Mouse (Mus musculus) adrenal gland, adult (tissue): ENCODE data around the gene Bcl2.

ENCODE experiments used
- DNase-seq, 2 experiments: peaks; one replicate each; pipeline ENCODE4 v3.0.0; 2022 to 2023; ENCODE audit warnings: low spot score in 1 of 2; ENCODE audit not compliant: inconsistent age in 2 of 2

The Bcl2 gene

DNA sequence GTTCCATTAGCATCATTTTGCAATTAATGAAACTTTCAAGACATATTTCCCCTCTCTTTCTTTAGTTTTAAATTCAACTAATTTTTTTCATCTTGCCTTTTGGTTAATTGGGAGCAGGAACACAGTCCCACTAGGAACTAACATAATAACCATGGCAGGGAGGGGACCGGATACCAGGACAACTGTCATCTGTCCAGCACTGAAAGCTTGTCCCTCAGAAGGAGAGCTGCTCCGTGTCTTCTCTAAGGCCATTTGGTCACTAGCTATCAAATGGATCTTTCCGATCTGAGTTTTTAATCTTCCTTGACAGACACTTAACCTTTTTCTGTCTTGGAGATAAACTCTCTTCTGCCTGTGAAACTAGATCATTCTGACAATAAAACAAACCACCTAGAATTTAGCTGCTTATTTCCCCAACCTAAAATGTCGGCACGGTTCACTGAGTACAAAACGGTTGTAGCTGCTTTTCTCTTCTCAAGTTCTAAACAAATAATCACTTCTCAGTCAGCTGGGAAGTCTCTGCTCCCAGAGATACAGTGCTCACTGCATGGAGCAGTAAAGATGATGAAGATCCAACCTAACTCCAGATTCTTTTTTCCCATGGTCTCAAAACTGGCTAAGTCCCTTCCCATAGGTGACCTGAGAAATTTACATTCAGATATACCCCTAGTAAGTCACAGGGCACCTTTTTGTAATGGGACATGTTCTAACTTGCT lies 34.1 kb downstream of the Bcl2 start:
- DNase-seq, result no peak

DNA sequence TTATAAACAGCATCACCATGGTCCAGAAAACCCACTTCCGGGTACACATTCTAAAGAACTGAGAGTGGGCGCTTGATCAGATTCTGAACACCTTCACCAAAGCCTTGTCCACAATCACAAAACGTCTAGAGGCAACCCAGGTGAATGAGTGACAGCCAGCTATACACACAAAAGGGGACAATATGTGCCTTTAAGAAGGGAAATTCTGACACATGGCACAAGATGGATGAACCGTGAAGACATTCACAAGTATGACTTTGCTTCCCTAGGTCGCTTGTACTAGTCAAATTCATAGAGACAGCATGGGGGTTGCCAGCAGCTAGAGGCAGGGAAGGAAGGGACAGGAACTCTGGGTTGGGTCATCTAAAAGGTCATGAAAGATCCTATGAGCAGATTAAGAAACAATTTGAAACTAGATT lies 36.0 kb downstream of the Bcl2 start:
- DNase-seq, result no peak

DNA sequence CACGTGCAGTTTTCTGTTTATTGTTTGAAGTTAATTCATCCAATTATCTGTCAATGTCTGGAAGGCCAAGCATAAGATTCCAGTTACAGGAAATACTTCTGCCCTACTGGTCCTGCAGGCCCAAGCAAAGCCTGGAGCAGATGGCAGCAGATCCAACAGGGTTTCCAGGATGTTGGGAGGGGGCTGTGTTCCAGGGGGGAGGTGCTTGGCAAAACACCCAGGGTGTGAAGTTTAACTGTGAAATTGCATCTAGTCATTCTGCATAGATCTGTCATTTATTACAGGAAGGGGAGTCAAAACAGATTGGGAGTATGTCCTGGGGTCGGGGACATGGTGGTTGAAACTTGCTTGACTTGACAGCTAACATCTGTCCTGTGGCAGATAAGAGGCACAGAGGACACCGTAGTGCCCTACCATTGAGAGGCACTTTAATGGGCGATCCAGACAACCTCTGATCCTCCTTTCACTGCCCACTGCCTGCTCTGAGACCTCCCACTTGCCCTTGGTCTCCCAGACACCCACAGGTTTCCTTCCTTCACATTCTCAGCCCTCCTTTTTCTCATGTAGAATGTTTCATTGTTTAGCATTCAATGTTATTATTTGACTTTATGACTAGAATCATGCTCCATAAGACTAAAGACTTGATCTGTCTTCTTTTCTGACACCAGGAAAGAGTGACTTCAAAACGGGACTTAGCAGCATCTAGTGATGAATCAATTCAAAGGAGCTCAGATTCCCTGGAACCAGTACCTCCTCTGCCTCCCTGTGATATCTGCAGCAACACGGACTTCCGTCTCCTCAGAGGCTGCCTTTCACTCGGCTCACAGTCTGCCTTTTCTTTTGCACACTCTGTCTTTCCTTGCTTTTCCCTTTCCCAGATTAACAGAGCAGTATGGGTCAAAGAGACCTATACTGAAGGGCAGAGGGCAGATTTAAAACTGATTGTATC lies 47.7 kb downstream of the Bcl2 start:
- no peak for DNase-seq

DNA sequence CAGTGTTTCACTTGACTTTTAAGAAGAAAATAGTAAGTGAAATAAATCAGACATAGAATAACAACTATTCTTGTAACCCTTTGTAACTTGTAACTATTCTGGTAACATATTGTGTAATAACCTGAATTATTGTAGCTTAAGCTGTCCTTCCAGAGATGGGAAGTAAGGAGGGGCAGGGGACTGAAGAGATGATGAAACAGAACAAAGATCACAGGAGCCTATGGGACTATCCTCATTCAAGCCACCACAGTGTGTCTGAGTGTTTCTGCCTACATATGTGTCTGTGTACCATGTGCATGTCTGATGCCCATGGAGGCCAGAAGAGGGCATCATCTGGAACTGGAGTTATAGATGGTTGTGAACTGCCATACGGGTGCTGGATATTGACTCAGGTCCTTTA lies 49.1 kb downstream of the Bcl2 start:
- DNase-seq, result no peak

DNA sequence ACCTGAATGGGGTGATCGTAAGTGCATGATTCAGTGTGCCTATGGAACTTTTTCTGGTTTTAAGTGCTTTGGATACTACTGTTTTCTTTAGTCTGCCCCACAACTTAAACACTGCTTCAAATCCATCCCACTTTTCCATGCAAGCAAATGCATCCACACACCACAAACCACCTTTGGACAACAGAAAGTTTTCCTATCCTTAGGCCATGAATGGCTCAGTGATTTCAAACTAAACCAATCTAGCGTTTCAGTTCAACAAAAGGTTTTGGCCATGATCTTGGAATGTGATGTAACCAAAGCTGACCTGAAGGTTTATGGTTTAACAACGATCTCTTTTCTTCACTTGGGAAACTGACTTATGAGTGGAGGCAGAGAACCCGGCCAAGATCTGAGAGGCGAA lies 51.6 kb downstream of the Bcl2 start:
- no peak for DNase-seq

DNA sequence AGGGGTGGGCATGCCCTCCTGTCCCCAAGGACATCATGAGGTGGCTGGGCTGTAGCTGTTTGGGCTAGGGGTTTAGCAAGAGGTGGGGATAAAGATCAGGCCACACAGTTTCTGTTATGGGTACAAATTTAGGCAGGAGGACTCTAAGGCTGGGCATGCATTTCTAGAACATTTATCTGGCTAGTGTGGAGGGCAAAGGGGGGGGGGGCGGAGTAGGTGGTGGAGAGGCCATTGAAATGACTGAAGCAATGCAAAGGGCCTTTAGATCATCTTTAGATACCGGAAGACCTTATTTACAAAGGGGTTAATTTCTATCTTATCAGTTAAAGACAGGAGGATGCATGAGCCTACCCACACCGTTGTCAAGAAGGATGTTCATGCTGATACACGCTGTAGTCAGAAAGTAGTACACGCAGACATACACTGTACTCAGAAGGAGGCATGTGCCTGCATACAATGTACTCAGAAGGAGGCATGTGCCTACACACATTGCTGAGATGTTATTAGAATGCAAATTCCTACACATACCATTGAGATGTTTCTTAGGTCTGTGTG lies 55.7 kb downstream of the Bcl2 start:
- DNase-seq, result no peak

DNA sequence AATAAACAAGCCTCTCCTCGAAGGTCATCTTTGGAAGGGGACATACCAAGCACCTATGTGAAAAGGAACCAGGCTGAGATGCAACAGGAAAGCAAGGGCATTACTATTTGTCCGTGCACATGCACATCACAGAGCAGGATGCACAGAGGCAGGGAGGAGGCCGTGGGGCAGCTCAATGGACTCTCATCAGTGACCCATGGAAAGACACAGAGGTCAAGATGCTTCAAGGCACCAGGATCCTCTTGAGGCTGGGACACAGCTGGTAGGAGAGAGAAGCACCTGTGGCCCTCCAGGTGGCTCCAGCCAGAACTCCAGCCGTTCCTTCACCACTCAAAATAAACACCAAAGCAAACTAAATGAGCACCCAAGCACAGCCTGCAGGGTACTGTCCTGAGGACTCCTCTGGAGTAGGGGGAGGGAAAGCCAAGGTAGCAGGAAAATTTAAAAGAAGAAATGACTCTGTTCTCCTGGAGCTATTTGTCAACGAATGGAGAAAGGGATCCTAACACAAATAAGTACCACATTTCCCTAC lies 57.8 kb downstream of the Bcl2 start:
- DNase-seq, result no peak

DNA sequence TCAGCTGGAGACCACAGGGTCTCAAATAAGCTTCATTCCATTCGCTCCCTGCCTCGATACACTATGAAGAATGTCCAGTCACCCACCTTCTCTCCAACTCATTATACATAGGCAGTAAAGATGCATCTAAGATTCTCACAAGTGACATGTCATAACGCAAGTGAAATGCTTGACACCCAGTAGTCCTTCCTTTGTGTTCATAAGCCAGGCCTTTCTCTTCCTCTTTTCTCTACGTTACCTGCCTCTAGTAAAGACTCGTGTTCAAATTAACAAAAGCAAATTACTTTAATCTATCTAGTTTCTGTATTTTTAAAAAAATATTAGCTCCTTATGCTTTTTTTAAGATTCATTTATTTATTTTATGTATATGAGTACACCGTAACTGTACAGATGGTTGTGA lies 59.8 kb downstream of the Bcl2 start:
- DNase-seq, result no peak

DNA sequence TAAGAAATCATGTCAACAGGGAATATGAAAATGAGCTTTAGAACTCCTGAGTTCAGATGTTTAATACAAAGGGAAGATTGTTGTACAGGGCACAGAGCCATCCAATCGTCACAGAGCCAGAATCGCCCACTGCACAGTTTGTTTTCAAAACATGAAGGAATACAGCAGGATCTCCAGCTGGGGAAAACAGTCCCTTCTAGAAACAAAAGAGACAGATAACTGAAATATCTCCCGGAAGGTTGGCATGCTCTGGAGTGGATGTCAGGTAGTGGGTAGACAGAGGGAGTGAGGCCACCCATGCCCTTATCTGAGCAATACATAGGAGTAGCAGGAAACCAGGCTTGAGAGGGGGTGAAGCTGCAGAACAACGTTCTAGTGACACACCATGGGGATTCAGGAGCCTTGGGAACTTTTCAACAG lies 60.6 kb downstream of the Bcl2 start:
- DNase-seq, result no peak

DNA sequence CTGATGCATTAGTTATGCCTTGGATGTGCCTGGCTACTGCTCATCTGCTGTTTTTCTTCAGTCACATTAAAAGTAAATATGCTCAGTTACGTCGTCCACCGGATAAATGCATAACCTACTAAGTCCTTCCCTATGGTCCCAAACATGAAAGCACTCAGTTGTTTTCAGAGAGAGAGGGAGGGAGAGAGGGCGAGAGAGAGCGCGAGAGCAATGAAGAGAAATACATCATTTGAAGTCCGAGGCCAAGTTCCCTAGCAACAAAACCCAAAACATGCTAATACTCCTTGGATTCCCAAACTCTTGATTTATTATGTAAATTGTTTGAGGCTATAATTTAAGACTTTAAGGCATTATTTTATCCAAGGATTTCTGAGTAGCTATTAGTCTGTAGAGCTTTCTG lies 62.9 kb downstream of the Bcl2 start:
- DNase-seq, result no peak

DNA sequence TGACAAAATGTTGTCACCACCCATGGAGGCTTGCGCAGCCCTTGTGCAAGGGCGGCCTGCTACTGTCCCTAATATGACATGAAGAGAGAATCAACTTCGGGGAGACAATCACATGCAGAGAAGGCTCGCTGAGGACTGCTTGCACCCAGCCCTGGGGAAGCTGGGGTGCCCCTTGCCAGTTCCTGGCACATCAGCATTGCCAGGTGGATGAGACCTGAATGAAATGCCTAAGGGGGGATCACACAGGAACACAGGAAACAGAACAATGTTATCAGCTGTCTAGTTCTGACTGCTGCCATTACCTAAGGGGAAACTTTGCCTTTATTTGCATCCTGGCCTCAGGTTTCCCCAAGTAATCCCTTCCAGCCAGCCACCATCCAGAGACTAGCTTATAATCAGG lies 63.6 kb downstream of the Bcl2 start:
- DNase-seq, result no peak

DNA sequence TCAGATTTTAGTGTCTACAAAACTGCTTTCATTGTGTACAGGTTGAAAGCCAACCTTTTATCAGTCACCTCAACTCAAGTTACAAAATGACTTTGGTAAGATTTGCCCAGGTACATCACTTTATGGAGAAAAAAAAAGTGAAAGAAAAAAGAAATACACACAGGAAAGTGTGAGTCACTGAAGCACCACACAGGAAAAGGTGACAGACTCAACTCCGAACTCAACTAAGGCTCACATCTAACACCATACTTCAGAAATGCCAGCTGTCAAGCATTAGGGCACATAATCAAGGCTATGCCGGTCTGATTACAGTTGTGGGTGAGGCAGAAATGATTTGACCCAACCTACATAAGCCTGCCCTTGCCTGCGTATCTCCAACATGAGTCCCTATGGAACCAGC lies 66.7 kb downstream of the Bcl2 start:
- DNase-seq, result no peak

DNA sequence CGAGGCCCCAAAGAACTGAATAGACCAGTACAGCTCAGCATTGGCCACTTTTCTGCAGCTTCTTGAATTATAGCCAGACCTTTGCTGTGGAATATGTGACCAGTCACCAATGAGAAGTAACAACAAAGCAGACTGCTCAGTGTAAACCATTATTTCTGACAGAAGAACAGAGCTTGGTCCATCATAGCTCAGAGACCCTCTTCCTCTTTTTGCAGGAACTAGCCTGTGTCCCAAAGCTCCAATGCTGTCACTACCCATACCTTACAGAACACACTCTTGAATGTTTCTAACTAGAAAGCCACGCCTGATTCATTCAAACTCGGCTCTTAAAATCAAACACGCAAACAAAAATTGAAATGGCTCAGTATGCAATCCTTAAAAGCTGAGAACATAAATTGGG lies 69.5 kb downstream of the Bcl2 start:
- no peak for DNase-seq

DNA sequence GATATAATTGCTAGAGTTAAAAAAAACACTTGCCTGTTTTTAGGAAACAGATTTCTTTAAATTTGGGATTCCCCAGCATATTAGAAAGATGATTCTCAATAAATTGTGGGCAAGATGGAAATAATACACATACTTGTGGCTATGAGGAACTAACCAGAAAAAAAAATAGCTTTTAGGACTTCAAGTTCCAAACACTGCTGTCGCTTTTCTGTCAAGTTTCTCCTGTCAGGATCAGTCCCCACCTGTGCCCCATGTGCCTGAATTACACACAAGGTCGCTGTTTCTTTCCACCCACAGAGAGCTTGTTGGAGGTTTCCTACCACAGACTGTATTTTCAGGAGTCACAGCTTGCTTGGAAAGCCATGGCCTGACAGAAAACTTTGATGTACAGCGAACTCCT lies 70.5 kb downstream of the Bcl2 start:
- DNase-seq, result no peak

DNA sequence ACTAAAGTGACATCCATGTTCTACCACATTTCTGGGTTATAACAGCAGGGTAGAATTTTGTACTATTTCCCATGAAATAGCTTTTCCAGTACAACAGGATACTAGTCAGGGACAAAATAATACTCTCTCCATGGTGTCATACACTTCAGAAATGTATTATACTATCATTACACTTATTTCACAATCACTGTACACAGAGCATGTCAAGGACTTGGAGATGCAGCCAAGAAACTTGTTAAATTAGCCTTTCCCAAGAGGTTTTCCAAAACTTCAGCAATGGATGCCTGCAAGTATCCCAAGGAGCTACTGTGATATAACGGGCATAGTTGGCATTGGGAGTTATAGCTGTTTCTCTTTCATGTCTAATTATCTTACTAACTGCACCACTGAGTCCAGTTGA lies 73.5 kb downstream of the Bcl2 start:
- DNase-seq, result peak in 1 of 2 experiments; percentile 46

DNA sequence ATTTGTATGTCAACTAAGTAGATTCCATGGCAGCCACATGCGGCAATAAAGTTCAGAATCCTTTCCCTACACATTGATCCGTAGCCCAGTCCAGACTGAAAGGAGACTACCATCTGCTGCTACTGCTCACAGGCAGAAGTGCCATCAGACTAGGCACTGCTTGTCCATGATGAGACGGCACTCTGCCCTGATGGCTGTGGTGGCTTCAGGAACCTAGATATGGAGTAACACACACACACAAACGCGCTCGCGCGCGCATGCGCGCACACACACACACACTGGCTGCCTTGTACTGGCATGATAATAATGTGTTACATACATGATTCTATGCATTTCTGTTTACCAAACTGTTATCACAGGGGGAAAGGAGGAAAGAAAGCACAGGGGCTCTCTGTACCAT lies 76.4 kb downstream of the Bcl2 start:
- no peak for DNase-seq

DNA sequence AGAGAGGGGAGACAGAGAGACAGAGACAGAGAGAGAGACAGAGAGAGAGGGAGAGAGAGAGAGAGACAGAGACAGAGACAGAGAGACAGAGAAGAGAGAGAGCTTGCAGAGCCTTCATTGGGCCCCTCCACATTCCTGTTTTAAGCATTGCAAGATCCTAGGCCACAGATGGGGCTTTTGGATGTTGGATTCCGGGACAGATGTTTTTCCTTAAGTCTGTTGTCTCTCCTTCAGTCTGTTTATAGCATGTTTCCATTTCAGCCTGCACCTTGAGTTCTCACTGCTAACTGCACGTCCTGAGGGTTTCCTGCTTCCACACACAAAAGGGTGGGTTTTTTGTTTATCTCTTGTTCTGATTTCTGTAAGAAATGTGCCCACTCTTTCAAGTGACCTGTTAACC lies 77.4 kb downstream of the Bcl2 start:
- DNase-seq, result no peak

DNA sequence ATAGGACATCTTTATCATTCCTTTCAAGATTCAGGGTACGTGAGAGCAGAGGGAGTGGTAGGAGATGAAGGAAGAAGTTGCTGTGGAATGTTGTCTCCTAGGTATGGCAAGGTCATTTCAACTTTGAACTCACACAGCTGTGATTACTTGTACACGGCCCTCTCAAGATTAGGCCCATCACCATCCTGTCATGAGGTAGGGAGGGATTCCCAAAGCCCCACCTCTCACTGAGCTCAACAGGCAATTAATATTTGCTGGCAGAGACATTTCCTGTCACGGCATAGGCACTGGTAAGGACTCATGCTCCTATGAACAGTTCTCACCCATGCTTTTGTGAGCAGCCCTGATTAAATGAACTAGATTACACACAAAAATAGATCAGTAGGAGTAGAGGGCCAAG lies 80.9 kb downstream of the Bcl2 start:
- DNase-seq, result no peak

DNA sequence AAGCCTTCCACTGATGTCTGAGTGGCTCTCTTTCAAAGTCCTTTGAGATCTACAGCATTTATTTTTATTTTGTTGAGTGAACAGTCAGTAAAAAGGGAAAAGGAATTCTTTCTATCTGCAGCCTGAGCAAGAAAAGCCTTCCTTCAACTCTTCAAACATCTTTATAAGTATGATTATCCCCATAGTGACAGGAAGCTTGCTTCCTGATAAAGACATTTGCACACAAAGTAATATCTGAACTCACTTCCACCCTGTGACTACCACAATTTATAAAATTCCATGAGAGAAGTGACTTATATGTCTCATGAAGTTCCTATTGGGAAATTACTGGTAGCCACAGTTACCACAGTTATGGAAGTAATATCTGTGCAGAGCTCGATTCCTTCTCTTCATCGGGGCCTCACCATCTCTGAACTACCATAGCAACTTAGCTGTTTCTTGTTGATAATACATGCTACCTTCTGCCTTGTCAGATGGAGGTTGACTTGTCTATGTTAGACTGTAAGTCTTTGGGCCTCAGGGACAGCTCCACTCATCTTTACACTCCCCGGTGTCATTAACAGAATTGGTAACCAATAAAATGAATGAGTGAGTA lies 82.1 kb downstream of the Bcl2 start:
- no peak for DNase-seq

DNA sequence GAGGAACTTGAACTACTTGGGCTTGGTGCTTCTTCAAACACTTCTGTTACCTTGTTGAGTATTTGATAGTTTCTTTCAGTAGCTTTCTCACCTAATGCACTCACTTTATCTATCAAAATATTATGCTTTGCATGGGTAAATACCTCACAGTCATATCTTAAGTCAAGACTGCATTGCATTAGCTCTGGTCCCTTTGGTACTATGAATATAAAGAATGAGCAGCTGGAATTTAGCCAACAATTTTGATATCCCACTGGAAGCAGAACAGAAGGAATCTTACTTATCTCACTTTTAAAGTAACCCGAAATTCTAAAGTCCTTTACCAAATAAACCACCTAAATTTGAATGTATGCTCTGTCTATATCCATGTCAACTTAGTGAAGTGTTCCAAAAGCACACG lies 83.1 kb downstream of the Bcl2 start:
- DNase-seq, result no peak

DNA sequence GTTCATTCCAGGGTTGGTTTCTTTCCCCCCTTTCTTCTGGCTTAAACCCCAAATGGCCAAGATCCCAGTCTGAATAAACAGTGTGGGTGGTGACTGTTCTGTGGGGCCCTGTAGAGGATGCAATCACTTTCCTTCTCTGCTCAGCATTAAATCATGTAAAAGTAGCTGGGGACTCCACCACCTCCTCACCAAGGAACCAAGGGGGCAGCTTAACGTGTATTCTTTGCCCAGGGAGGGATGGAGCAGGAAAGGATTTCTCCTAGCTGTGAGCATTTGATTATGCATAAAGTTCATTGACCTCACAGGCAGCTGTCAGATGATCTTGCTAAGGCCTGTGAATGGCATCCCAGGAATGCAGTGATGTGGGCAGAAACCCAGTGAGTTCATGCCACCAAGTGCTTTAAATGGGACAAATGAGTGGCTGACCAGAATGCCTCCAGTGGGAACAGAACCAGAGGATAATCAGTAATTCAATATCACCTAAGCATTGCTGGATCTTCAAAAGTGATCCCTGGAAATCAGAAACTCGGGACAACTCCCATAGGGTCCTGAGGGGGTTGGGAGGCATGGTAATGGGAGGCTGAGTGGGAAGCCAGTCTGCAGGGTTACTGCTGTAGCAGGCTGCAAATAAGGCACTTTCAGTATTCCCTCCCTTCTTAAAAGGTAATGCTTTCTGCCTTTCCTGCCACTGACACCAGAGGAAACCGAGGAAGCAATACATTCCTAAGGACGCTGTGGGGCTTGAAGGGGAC lies 84.0 kb downstream of the Bcl2 start:
- DNase-seq, result peak; percentile 11 to 63
